Mouse (Mus musculus): ENCODE measurements at regions not wholly inside any gene's neighbourhood (a gene's known extent, or its start where the extent isn't known, plus 50 kb on each side); places are given as distances from the start of the nearest gene placed in this dataset.

DNA sequence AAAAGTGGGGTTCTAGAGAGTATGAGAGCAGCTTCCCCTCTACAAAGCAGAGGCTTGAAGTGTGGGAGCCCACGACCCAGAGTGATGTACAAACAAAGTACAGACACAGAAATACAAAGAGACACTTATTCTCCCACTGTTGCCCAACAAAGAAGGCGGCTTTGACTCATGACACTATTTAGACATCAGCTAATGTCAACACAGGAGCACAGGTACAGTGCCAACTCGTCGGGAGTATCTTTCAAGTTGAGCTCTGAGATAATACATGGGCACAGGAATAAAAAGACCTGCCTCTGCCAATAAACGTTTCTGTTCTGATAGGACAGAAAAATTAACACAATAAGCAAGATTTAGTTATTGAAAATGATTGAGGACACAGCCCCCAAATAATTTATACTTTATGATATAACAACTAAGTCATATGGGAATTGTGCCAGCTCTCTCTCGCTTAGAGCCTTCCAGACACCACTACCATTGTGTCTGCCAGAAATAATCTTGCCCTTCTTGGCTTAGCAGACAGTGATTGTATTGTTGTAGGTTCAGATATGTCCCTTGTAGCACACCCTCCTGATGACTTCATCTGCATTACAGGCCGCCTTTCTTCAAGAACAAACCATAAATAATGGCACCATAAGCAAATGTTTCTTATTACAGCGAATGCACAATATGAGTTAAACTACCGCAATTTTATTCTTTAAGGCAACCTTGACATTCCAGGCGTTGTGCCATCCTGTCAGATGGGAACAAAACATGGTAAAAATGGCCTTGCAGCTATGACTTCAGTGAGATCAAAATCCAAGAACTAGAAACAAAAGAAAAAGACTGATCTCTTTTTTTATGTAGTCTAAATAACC, 561.1 kb downstream of the Adgrl2 start:
- no peak for DNase-seq

DNA sequence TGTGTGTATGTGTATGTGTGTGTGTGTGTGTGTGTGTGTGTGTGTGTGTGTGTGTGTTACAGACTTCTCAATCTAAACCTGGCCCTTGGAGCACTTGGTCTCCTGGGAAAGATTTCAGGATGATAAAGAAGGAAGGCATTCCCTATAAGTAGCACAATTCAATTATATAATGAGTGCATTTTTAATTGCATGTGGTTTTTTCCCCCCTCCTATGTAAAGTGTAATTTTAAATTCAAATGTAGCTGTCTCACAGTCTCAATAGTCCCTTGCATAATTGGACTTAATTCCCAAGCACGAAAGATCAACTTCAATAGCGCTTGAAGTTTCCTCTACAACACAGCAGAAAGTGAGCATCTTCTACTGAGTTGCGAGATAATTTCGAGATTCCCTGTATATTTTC, 566.3 kb downstream of the Adgrl2 start:
- DNase-seq = no peak

DNA sequence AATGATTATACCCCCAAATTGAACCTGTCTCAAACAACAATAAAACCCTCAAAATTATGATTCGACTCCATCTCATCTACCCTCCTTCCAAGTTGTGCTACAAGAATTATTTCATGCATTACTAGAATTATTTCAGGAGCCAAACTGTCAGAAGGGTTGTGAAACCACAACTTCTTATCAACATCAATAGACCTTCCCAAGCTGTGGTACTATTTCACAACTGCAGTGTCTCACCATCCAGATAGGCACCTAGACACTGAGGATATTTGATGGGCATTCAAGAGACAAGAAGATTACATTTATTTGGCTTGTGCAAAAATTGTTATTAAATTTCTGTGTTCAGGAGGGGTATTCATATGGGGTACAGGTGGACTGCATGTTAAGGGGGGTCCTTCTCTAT, 567.0 kb downstream of the Adgrl2 start:
- no peak for DNase-seq

DNA sequence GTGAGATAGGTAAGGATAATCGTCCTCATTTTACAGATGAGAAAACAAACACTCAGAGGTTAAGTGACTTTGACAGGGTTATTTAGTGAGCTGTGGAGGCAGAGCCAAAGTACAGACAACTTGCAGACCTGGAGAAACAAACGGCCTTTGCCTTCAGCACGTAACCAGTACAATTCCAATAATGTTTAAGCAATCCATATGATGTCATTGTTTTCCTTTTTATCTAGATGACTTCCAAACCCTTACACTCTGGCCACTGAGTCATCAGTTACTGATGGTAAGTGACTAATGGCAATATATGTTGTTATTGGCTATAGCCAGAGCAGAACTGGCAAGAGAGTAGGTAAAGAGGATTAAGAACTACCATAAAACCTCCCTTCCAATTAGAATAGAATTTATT, 567.6 kb downstream of the Adgrl2 start:
- DNase-seq = no peak

DNA sequence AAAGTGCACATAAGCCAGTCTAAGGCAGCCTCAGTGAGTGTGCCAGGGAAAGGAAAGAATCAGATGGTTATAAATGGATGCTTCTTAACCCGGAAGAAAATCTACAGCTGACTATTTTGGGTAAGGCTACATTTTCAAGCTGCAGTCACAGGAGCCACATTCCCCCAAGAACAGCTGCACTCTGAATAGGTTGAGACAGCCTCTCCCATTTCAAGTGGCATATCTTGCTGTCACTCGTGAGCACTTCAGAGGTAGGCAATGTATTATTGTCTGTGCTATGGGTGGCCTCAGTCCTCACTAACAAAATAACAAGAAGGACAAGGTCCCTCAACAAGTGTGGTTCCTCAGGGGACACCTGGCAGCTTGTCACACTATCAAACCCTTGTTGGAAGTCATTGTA, 568.1 kb downstream of the Adgrl2 start:
- no peak for DNase-seq

DNA sequence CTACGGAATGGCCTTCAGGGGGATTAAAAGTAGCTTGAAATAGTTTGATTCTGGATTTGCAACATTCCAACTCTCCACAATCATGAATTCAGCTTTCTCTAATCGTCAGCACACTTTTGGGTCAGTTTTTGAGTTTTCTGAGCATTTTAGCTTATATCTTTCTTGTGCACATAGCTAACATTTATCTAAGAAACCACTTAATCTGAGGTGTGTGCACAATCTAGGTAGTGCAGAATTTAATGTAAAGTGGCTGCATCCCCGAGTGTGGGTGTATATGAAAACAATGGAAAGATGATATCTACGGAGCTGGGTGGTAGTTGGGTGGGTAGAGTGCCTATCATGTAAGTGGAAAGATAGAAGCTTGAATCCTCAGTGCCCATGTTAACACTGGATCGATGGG, 570.1 kb downstream of the Adgrl2 start:
- DNase-seq = no peak

DNA sequence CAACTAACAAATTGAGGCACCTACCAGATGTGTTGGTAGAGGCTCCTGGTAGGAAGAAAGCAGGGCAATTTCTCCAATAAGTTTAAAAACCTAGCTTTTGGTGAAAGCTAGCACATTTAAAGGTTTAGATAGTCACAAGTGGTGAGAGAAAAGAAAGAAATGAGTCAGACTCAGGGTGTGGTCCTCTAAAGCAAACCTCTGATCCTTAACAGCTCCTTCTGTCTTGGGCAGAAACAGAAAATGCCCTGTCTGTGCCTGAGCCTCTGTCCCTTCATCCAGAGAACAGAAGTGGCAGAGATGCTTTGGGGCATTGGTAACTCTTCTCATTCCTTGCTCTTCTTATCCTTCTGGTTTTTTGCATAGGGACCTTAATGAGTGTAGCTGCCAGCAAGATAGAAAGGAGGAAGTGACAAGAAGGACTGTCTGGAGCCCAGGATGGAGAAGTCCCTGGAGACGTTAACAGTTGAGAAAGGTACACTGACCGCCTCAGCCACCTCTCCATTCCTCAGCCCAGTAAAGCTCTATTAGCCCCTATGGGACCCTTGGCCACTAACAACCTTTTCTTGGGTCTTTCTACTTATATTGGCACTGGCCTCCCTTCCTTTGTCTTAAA, 570.8 kb downstream of the Adgrl2 start:
- no peak for DNase-seq

DNA sequence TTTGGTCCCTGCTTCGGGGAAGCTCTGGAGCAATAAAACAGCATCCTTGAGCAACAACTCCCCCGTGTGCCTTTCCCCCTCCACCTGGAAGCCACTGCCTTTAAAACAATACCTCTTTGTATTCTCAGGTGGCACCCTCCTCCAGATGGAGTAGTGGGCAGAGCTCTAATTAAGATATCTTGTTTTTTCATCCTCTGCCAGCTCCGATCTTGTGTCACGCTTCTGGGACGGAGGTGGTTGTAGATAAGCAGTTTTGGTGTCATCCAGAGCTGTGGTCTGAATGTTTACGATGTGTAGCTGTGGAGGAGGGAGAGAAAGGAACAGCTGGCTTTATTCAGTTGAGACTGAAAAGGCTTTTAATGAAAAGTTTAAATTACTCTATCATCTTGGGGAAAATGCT, 572.3 kb downstream of the Adgrl2 start:
- no peak for DNase-seq

DNA sequence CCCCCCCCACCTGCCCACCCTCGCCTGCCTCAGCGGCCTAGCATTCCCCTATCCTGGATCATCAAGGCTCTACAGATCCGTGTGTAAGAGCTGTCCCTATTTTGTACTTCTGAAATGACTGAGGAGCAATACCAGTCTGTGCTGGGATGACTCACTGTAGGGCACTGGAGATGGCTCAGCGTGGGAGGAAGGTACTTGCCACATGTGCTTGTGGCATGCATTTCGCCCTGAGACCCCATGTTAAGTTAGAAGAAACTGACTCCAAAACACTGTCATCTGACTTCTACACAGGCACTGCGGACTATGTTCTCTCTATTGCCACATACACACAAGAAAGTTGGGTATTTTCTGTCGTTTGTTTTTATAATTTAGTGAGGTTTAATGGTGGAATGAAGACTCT, 574.9 kb downstream of the Adgrl2 start:
- DNase-seq = no peak

DNA sequence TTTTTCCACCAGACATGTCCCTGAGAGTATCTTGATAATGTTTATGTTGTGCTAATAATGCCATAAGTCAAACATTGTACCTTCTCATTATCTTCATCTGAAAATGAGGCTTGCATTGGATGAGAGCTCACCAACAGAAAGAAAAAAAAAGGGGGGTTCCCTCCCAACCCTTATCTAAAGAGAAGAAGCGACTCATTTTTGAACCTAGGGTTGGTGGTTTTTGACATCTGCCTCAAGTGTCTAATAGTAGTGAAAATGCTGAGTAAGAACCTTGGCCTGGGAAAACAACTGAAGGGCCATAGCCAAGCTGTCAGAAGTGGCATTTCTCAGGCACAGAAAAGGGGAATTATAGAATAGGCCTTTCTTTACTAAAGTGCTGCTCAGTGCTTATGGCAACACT, 577.3 kb downstream of the Adgrl2 start:
- no peak for DNase-seq

DNA sequence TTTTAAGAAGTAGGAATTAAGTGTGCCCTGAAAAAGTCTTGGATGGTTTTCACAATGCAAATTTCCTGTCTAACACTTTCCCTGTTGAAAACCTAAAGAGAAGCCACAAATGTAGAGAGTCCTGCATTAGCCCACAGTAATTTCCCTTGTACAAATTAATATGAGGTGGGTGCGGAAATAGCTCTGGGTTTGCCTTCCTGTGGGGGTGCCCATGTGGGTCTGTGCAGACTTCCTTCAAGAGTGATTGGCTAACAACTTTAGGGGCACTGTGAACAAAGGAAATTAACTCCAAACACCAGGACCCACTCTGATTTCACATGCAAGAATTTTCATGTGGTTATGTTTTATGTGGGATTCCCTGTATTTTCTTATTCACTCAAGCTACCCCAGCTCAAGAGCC, 578.2 kb downstream of the Adgrl2 start:
- no peak for DNase-seq

DNA sequence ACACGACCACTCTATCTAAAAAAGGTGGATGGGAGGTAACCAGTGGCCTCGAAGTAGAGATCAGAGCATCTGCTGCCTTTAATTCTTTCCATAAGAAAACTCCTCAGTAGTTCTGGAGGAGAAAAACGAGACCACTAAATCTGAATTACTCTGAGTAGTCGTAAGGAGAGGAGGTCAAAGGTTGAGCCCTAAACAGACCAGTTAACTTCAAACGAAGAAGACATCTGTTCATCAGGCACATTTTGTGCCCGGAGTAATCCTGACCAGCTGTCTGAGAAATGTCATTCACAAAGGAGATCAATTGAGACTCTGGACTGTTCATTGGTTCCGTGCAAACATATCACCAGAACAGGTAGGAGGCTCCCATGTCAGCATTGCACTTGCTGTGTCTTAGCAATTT, 592.0 kb downstream of the Adgrl2 start:
- no peak for DNase-seq

DNA sequence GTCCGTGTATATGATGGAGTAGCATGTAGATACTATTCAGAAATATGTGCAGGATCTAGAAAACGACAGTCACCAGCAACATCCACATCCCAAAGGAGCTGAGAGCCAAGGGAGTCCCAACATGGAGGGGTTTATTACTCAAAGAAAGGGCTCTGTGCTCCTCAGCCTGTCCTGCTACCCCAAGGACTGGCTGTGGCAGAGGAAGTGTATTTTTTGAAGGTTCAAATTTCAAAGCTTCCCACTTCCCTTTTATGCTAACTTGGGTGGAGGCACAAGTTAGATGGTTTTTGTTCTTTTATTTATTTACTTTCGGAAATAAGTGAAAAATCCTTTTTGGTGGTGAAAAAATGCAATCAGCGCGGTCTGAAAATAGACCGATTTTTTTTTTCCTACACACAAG, 602.8 kb downstream of the Adgrl2 start:
- no peak for DNase-seq

DNA sequence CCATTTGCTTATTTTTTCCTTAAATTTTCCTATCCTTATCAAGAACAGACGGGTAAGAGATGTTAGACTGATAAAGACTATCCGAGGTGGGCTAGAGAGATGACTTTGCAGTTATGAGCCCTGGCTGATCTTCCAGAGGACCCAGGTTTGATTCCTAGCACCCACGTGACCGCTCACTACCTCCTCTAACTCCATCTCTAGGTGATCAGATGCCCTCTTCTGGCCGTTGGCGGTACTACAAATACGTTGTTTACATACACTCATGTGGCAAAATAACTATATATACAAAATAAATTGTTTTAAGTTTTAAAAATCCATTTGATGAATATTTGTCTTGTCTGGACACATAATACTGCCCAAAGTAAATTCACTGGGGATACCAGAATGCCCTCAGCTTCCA, 604.6 kb downstream of the Adgrl2 start:
- peak in 1 of 2 experiments; percentile 10 for DNase-seq

DNA sequence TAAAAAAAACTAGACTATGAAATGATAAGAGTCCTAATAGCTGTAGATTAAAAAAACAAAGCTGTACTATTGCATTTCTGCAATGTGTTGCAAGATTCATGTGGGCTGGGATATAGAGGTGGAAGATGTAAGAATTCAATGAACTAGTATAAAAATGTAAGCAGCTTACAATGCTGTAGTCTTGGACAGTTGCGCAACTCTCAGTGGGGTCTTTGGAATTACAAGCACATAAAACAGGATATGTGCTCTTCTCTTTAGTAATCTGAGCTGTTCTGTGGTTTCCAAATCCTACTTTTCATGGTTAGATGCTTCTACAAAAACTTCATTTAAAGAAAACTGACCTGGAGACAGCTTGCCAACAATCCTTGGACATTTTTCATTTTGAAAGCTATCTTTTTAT, 609.3 kb downstream of the Adgrl2 start:
- DNase-seq = no peak

DNA sequence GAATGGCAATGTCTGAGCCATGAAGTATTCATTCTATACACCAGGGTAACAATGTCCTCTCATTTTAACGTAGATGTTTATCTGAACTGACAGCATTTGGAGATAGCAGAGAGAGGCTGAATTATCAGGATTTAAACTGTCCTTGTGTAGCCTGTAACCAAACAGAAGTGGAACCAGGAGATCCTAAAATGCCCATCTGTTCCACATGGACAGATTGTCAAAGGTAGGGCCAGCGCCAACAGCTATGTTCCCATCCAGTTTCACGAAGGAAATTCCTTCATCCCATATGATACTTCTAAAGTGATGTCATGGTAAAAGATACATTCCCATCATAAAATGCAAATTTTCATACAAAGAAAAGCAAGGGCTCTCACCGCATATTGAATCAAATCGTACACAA, 627.0 kb downstream of the Adgrl2 start:
- no peak for DNase-seq

DNA sequence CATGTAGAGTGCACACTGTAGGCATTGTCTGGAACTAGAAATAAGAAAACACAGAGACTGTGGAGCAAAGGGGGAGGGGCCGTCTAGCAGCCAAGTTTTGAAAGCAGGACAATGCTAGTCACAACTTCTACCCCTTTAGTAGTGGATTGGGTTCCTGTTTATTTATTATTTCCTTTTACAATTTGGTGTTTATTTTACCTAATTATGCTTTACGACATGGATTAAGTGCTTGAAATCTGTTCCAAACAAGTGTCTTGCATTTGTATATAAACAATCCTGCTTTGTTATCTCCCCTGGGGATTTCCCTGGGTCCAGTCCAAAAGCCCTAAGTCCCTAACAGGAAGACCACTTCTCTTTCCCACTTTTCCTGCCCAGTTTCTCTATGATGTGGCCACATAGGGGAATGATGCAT, 627.9 kb downstream of the Adgrl2 start:
- DNase-seq = peak in 1 of 2 experiments; percentile 32

DNA sequence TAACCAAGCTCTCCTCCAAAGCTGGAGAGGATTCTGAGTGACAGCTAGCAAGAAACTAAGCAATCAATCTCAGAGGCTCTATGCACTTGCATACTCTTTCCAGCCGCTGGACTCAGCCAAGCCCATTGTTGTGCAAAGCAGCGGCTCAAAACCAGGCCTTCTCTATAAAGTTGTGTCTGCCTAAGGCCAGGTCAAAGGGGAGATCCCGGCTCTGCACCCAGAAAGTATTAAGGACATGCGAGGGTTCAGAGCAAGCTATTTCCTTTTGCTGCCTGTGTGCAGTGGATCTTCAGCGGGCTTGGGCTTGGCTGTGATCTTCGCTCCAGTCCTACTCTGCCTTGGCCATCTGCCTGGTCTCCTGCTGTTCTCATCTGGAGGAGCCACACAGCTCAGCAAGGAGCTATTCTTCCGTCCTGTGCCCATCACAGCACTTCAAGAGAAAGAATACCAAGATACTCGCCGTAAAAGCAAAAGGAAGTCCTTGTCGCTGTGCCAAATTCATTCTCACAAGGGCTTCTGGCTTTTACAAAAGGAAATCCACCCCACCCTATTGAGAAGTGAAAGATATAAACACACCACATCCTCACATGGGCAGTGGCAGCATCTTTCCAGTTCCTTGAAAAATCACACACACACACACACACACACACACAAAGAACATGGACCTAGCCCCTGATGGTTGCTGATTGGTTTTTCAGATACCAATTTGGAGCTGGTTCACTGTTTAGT, 646.6 kb downstream of the Adgrl2 start:
- DNase-seq = peak; percentile 79 to 85

DNA sequence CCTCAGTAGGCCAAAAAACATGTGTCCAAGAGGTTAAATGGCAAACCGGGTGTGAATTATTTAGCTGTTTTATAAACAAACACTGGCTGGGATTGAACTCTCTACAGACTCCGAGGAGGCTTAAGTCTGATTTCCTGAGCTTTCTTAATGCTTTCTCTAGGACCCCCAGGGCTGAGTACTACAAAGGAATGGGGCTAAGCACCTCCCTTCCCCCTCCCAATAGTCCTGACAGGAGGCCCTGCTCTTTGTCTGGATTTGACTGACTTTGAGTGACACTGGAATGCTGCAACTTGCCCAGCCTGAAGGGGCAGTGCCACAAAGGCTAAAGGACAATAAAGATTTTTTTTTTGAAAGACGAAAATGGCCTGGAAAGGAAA, 647.1 kb downstream of the Adgrl2 start:
- no peak for DNase-seq

DNA sequence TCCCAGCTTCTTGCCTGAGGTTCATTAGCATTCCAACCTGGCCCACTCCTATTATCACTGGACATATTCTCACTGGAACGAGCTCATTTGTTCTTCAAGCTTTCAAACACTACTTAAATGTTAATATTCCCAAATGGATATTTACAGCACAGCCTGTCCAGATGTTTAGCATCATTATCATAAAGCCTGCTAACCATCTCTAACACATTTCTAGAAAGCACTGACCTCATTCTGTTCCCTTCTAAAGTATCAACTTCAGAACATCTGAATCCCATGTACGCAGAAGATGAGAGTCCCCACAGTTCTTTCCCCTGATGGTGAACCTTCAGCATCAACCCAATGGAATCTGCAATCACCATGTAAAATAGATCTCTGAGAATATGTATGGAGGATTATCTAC, 651.1 kb downstream of the Adgrl2 start:
- DNase-seq = no peak

DNA sequence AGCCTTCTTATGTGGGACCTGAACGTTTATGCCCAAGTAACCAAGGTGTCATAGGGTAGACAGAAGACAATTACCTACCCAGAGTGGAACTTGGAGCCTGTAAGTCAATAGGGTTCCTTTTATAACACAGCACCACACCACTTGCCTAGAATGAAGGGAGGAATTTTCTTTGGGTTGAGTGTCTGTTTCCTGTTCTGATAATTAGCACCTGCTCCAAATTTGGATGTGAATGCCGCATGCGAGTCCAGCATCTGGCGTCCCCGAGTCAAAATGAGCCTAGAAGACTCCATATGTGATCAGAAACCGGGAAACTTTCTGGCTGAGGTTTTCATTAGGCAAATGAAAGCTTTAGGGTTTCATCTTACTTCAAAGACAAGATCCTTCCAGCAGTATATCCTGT, 653.7 kb downstream of the Adgrl2 start:
- DNase-seq = no peak

DNA sequence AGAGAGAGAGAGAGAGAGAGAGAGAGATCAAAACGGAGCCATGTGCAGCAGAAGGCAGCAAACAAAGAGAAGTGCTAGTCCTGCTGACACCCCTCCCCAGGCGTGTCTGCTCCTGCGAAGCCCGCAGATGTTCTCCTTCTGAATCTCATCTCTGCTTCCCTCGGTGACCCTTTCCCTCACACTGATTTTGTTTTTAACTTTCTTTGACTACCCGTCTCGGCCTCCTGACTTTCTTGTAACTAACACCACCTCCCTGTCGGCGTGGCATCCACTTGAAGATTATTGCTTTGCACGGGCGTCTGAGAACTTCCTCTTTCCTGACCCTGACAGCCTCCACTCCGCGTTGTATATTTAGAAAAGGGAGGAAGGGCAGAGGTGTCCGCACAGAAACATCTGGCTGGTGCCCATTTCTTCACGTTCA, 654.3 kb downstream of the Adgrl2 start:
- DNase-seq = peak in 1 of 2 experiments; percentile 18

DNA sequence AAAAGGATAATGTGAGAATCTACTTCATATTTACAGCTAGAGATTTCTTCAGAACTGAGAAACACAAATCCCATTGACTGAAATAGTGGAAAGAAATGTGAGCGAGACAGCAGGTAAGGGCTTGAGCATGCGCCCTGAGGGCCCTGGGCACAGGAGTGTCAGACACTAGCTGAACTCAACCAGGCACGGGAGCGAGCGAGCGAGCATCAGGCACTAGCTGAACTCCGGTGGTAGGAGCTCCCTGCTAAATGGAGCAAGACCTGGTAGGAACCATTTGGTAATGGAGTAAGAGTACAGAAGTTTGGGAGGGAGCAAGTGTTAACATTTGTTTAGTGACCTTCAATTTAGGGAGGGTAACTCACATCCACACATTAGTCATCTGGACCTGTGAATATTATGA, 654.7 kb downstream of the Adgrl2 start:
- no peak for DNase-seq

Data from kidney, postnatal 25 days (tissue).